Mouse (Mus musculus) heart, postnatal 0 days (tissue): ENCODE measurements around the gene Lama5. TPM values are rescaled to one million over a fixed set of nuclear protein-coding genes. Genes with fewer than 3 reads are reported as not detected.
A peak's percentile ranks its signal among the peaks of the same experiment; 100 is the strongest.

Experiments used
- ATAC-seq: fragments of 200-750 bp; cut with Nextera tagmentation; 2 replicates; pipeline ENCODE4 v1.8.0; 2017; ENCODE audit warnings: low read depth, moderate number of reproducible peaks, moderate library complexity; ENCODE audit not compliant: insufficient read depth
- DNase-seq: peaks from one replicate; pipeline ENCODE4 v3.0.0-alpha.2; 2016; ENCODE audit warnings: low spot score
- H3K27ac ChIP-seq: fragments of 300-500 bp; sonication (generic); 2 replicates; pipeline ENCODE4 v1.5.1; 2014; ENCODE audit warnings: low read depth, mild to moderate bottlenecking
- H3K27me3 ChIP-seq: fragments of 300-500 bp; sonication (generic); 2 replicates; pipeline ENCODE4 v1.6.1; 2014; ENCODE audit warnings: low read length, mixed read lengths; ENCODE audit not compliant: control insufficient read depth, insufficient read depth
- H3K36me3 ChIP-seq: fragments of 300-500 bp; sonication (generic); replicated peaks from 2 replicates; pipeline ENCODE4 v1.6.1; 2014; ENCODE audit warnings: low read length, mixed read lengths; ENCODE audit not compliant: control insufficient read depth, insufficient read depth
- H3K4me1 ChIP-seq: fragments of 300-500 bp; sonication (generic); 2 replicates; pipeline ENCODE4 v1.6.1; 2014; ENCODE audit warnings: antibody characterized with exemption; ENCODE audit not compliant: control insufficient read depth, insufficient read depth
- H3K4me2 ChIP-seq: fragments of 300-500 bp; sonication (generic); 2 replicates; pipeline ENCODE4 v1.6.1; 2014; ENCODE audit warnings: low read depth, mild to moderate bottlenecking, low read length, moderate library complexity
- H3K4me3 ChIP-seq: fragments of 300-500 bp; sonication (generic); 2 replicates; pipeline ENCODE4 v1.5.1; 2014; ENCODE audit warnings: low read depth, low read length
- H3K9ac ChIP-seq: fragments of 300-500 bp; sonication (generic); replicated peaks from 2 replicates; pipeline ENCODE4 v1.6.1; 2014; ENCODE audit warnings: low read depth, low read length, mixed read lengths
- H3K9me3 ChIP-seq: fragments of 300-500 bp; sonication (generic); replicated peaks from 2 replicates; pipeline ENCODE4 v1.6.1; 2016; ENCODE audit warnings: low read length; ENCODE audit not compliant: control insufficient read depth
- CTCF ChIP-seq: IDR thresholded peaks from 2 replicates; pipeline ENCODE4 v1.5.1; 2016; ENCODE audit warnings: antibody characterized with exemption, control low read depth, low read depth
- EP300 ChIP-seq: IDR thresholded peaks from 2 replicates; pipeline ENCODE4 v1.6.1; 2016; ENCODE audit warnings: antibody characterized with exemption, low read depth
- WGBS: fragments of 180-500 bp; shearing (Covaris S2); extraction: QIAGEN DNeasy Blood & Tissue Kit; methylation state at CpG from one replicate; pipeline ENCODE4 v1.1.7; 2014; 5-methylcytosine and 5-hydroxymethylcytosine counted together
- polyA plus RNA-seq: library from polyadenylated mRNA; unstranded; fragments of >200 nt; fragmentation: Nextera tagmentation; extraction: Ambion mirVana; gene quantifications from 2 replicates; pipeline ENCODE4 v1.2.1, GENCODE M21; 2015
- total RNA-seq: library from RNA; depleted of rRNA; stranded (reverse); fragments of >200 nt; gene quantifications from 2 replicates; pipeline ENCODE4 v1.2.3, GENCODE M21; 2014; ENCODE audit warnings: low replicate concordance

Gene Lama5
- total and polyA plus RNA-seq, 2 experiments from 2014 or later: 16.9 to 95.7 TPM

DNA sequence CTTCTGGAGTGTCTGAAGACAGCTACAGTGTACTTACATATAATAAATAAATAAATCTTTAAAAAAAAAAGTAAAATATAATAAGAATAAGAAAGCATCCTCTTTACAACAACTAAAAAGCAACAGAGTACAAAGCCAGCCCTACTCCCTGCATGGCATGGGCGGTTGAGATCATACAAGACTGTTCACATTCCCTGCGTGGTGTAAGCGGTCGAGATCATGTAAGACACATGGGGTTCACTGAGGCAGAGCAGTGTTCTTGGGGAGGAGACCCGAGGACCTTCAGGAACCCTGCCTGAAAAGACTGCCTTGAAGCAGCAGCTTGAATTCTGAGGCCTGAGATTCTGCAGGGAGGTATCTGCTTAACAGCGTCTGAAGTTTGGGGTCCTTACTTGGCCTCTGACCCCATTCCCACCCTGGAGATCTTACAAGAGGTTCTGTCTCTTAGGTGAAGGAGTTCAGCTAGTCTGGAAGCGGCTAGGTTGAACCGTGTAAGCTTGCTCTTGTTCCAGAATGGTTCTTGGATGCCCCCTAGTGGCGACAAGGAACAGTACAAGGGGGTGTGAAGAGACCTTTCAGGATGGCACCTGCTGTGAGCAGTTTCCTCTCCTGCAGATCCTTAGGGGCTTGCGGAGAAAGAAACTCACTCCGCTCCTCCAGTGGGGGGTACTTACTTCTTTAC lies 25.4 kb upstream of the Lama5 start:
- DNase-seq (peak; percentile 76), ATAC-seq (peak; percentile 80)
- Histone ChIP-seq H3K4me3 (no peak overlapping the region), H3K4me1 (peaks cover 3% of the 10 kb centered on the region; the same call in 1 of the 2 replicates), H3K27me3 (no peaks in the 10 kb centered on the region), H3K9me3 (no peaks in the 10 kb centered on the region), H3K4me2 (no peak overlapping the region), H3K9ac (no peak overlapping the region), H3K27ac (no peak overlapping the region), H3K36me3 (no peaks in the 10 kb centered on the region)
- WGBS: 21% methylated on average over 11 of the region's 11 CpGs
- TF ChIP-seq CTCF: peak; percentile 99
- no peak for TF ChIP-seq EP300

DNA sequence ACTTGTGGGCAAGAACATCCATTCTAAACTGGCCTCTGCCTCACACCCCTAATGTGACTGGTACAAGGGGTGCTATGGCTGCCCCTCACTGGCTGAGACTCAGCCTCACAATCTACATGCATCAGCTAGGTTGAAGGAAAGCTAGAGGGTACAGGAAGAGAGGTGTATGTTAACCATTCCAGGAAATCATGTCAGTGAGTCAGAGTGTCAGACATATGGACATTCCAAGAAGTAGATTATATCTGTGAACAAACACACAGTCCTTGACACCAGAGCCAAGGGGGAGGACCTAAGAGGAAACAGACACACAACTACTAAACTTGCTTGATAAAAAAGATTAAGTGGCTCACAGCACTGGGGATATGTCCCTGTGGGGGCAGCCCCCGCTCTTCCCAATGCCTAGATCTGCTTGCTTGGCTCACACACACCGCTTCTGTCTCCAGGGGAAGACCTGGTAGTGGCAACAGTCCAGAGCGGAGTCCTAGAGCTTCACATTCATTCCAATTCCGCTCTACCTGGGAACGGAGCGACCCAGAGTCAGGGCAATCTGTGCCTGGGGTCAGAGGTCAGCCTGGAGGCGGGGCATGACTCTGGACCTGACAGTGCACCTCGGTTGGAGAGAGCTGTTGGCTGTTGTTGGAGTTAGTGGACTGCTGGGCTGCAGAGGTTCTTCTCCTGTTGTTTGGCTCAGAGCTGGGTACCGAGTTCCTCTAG lies 23.4 kb upstream of the Lama5 start:
- 57% methylated on average over 9 of the region's 9 CpGs for WGBS
- ATAC-seq (no peak), DNase-seq (no peak)
- TF ChIP-seq CTCF (no peak), EP300 (no peak)
- no peaks in the 10 kb centered on the region for H3K27me3 ChIP-seq
- no peaks in the 10 kb centered on the region for H3K36me3 ChIP-seq
- no peaks in the 10 kb centered on the region for H3K9me3 ChIP-seq
- no peak overlapping the region for H3K4me3 ChIP-seq
- no peaks in the 10 kb centered on the region for H3K4me1 ChIP-seq
- no peak overlapping the region for H3K9ac ChIP-seq
- H3K27ac ChIP-seq: no peak overlapping the region
- H3K4me2 ChIP-seq: no peak overlapping the region

DNA sequence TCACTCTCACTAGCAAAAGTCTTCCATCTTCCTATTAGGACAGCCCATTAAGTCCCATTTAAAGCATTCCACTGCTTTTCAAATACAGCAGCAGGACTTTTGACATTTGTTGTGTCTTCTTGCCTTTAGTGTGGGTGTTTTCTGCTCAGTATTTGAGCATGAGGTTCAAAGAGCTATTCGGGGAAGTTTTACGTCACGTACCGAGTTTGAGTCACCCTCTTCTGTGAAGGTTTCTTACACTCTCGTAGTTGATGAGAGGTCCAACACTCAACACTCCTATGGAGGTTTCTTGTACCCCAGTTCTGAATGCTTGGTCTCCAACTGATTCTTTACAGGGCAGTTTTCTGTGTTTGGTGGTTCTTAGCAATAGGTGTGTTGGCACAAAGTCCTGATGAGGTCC lies 22.3 kb upstream of the Lama5 start:
- no peak overlapping the region for H3K4me3 ChIP-seq
- no peaks in the 10 kb centered on the region for H3K9me3 ChIP-seq
- no peak overlapping the region for H3K27ac ChIP-seq
- no peaks in the 10 kb centered on the region for H3K4me1 ChIP-seq
- no peaks in the 10 kb centered on the region for H3K27me3 ChIP-seq
- ATAC-seq: no peak
- H3K36me3 ChIP-seq: no peaks in the 10 kb centered on the region
- 88% methylated on average over 5 of the region's 5 CpGs for WGBS
- H3K9ac ChIP-seq: no peak overlapping the region
- no peak overlapping the region for H3K4me2 ChIP-seq
- DNase-seq: no peak
- TF ChIP-seq EP300 (no peak), CTCF (no peak)

DNA sequence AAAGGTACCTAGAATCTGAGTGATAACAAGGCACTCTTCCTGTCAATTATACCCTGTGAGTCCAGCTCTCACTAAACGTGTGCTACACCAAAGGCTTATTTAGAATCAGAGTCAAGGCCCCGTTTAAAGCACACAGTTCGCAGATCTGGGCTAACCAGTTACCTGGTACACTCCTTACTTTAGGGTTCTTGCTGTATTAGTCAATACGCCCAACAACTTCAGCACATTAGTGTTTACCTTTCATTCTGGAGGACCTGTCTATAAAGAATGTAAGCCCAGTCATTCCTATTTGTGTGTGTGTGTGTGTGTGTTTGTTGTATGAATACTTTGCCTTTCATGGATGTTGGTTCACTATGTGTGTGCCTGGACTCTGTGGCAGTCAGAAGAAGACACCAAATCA lies 17.4 kb upstream of the Lama5 start:
- DNase-seq (no peak), ATAC-seq (no peak)
- H3K9me3 ChIP-seq: no peaks in the 10 kb centered on the region
- H3K4me3 ChIP-seq: no peak overlapping the region
- no peak overlapping the region for H3K9ac ChIP-seq
- no peaks in the 10 kb centered on the region for H3K36me3 ChIP-seq
- no peak for TF ChIP-seq CTCF
- no peak for TF ChIP-seq EP300
- 88% methylated on average over 4 of the region's 4 CpGs for WGBS
- no peak overlapping the region for H3K4me2 ChIP-seq
- no peak overlapping the region for H3K27ac ChIP-seq
- H3K4me1 ChIP-seq: no peaks in the 10 kb centered on the region
- no peaks in the 10 kb centered on the region for H3K27me3 ChIP-seq

DNA sequence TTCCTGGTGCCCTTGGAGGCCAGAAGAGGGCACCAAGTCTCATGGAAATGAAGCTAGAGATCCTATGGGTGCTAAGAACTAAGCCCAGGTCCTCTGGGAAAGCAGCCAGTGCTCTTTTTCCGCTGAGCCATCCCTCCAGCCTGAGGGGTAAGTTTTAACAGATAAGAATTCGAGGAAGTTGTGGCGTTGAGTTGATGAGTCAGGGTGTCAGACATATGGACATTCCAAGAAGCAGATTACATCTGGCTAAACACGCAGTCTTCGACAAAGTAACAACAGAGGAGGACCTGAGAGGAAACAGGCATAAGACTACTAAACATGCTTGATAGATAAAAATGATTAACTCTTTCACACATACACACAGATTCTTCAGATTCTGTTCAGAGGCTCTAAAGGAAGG lies 12.9 kb upstream of the Lama5 start:
- no peak for TF ChIP-seq EP300
- TF ChIP-seq CTCF: no peak
- ATAC-seq (no peak), DNase-seq (no peak)
- Histone ChIP-seq H3K36me3 (no peaks in the 10 kb centered on the region), H3K4me3 (no peak overlapping the region), H3K9ac (no peak overlapping the region), H3K4me2 (no peak overlapping the region), H3K9me3 (no peaks in the 10 kb centered on the region), H3K27me3 (no peaks in the 10 kb centered on the region), H3K4me1 (peaks cover 10% of the 10 kb centered on the region; the same call in 1 of the 2 replicates), H3K27ac (no peak overlapping the region)
- 42% methylated on average over 5 of the region's 5 CpGs for WGBS
